Mouse (Mus musculus) ES-E14 (cell line): ENCODE data around the gene Rap1a.

ENCODE experiments used
- HCFC1 ChIP-seq: IDR thresholded peaks from 2 replicates; pipeline ENCODE4 v1.6.1; 2012; ENCODE audit warnings: low read length, inconsistent platforms, borderline replicate concordance; ENCODE audit not compliant: insufficient read depth
- MAFK ChIP-seq: IDR thresholded peaks from 2 replicates; pipeline ENCODE4 v1.6.1; 2014; ENCODE audit warnings: mild to moderate bottlenecking, low read depth, low read length, inconsistent platforms; ENCODE audit not compliant: insufficient read depth
- ZC3H11A ChIP-seq: IDR thresholded peaks from 2 replicates; pipeline ENCODE4 v1.6.1; 2012; ENCODE audit warnings: low read depth, mild to moderate bottlenecking, inconsistent platforms, low read length, borderline replicate concordance

DNA sequence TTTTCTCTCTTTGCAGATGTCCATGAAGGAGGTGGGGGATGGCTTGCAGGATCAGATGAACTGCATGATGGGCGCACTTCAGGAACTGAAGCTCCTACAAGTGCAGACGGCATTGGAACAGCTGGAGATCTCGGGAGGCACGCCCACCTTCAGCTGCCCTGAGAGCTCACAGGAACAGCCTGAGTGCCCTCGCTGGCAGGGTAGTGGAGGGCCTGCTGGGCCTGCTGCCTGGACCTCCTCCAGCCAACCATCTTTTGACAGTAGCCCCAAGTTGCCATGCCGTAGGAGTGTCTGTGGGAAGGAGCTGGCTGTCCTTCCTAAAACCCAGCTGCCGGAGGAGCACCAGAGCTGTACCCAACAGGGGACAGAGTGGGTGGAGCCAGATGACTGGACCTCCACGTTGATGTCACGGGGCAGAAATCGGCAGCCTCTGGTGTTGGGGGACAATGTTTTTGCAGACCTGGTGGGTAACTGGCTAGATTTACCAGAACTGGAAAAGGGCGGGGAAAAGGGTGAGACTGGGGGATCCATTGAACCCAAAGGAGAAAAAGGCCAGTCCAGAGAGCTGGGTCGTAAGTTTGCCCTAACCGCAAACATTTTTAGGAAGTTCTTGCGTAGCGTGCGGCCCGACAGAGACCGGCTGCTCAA is 84.7 kb downstream of the Rap1a start:
- TF ChIP-seq MAFK (no peak), HCFC1 (no peak), ZC3H11A (no peak)
